Mouse (Mus musculus) left cerebral cortex, postnatal 10 days (tissue): ENCODE measurements around the gene Psme2. TPM values are rescaled to one million over a fixed set of nuclear protein-coding genes. Genes with fewer than 3 reads are reported as not detected.

Experiments
- DNase-seq, 2 experiments: peaks; one replicate each; pipeline ENCODE4 v3.0.0; 2021 to 2022; ENCODE audit warnings: low spot score in 2 of 2, mixed read lengths in 1 of 2; ENCODE audit errors: extremely low spot score in 1 of 2
- intact Hi-C: fragments of 180-260 bp; cut with DNase I; formaldehyde crosslinking; loops from one replicate; pipeline ENCODE4 v1.15.1; 2025
- total RNA-seq, 2 experiments: library from RNA; stranded (reverse); gene quantifications; 2 replicates each; pipeline ENCODE4 v1.2.3; 2021

Gene Psme2
- total RNA-seq, 2 experiments from 2014 or later: 56.3 to 67.2 TPM

DNA sequence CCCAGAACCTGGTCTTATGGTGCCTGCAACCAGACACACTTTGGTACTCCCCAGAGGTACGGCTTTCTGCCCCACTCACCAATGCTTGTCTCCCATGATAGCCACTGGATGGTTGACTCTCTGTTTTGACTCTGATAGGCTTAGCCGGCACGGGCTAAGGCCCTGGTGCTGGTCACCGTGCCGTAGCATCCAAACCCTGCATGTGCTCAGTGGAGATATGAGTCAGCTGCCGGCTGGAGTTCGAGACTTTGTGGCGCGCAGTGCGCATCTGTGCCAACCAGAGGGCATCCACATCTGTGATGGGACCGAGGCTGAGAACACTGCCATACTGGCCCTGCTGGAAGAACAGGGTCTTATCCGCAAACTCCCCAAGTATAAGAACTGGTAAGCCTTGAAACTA is 48.6 kb downstream of the Psme2 start:
- intact Hi-C loops: no loop called here
- no peak for DNase-seq

DNA sequence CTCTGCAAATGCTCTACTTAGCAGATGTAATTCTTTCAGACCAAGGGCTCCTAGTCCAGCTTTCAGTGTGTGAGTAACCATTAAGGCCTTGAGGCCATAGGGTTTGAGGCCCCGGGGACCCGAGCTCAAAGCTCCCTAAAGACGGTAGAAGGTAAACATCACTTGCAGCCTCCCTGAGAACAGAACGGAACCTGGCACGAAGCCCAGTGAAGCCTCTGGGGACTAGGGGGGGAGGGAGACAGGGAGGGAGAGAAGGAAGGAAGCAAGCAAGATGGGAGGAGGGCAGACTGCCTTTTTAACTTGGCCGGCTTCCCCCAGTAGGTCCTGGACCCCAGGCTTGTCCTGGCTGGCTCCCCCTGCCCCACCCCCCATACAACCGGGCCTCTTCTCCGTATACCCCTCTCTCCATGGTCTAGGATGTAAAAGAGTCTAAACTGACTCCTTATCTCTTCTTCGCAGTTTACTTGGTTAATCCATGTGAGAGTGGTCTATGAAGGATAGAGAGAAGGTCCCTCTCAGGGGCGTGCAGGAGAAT is 50.1 kb downstream of the Psme2 start:
- DNase-seq: peak; percentile 64 to 92
- intact Hi-C loops: no loop called here

GRCm38 (mm10) chr14:55540067-55540786 is 50.7 kb downstream of the Psme2 start, which contains the start of gene Pck2:
Gene Pck2 (plus strand): TSS chr14:55540266.
- peak; percentile 58 to 92 for DNase-seq
- intact Hi-C loops: no loop called here

Other genes with a start within 250 kb of the Psme2 start
- gene Dhrs4, start 112.4 kb downstream of the Psme2 start, total RNA-seq: 10 to 100 TPM; 11.6 to 12.9 TPM
- gene Carmil3, start 100.5 kb downstream of the Psme2 start, total RNA-seq: 100 to 1,000 TPM; 105 to 109 TPM
- gene Cpne6, start 80.7 kb downstream of the Psme2 start, total RNA-seq: 100 to 1,000 TPM; 176 to 200 TPM
- gene Nrl, start 66.1 kb downstream of the Psme2 start, total RNA-seq: under 1 TPM; 0.18 to 0.49 TPM
- gene Pck2, start 50.8 kb downstream of the Psme2 start, total RNA-seq: 10 to 100 TPM; 13.3 to 15.5 TPM
- gene Dcaf11, start 31.1 kb downstream of the Psme2 start, total RNA-seq: 10 to 100 TPM; 66.1 to 68.0 TPM
- gene A730061H03Rik, start 30.7 kb downstream of the Psme2 start, total RNA-seq: not detected
- not detected for gene Fitm1, start 15.5 kb downstream of the Psme2 start, total RNA-seq
- gene Psme1, start 13.0 kb downstream of the Psme2 start, total RNA-seq: 10 to 100 TPM; 83.0 to 84.9 TPM
- gene Emc9, start 5.8 kb downstream of the Psme2 start, total RNA-seq: 10 to 100 TPM; 42.7 to 49.1 TPM
- 10 to 100 TPM; 33.3 to 45.4 TPM for gene Rnf31, start 595 bp upstream of the Psme2 start, total RNA-seq
- 10 to 100 TPM; 10.0 to 12.5 TPM for gene Irf9, start 12.5 kb upstream of the Psme2 start, total RNA-seq
- gene Rec8, start 26.9 kb upstream of the Psme2 start, total RNA-seq: 1 to 10 TPM; 2.9 to 3.2 TPM
- gene Ipo4, start 44.8 kb upstream of the Psme2 start, total RNA-seq: 100 to 1,000 TPM; 141 to 164 TPM
- gene Gm49378, start 46.8 kb upstream of the Psme2 start, total RNA-seq: 1 to 10 TPM; 3.2 to 5.5 TPM
- gene Tm9sf1, start 52.7 kb upstream of the Psme2 start, total RNA-seq: 10 to 100 TPM; 43.1 to 45.0 TPM
- gene Tssk4, start 59.1 kb upstream of the Psme2 start, total RNA-seq: under 1 TPM; 0.75 to 0.85 TPM
- 10 to 100 TPM; 43.7 to 48.4 TPM for gene Mdp1, start 69.4 kb upstream of the Psme2 start, total RNA-seq
- gene Gmpr2, start 80.8 kb upstream of the Psme2 start, total RNA-seq: 10 to 100 TPM; 27.6 to 27.9 TPM
- 100 to 1,000 TPM; 355 to 367 TPM for gene Nedd8, start 81.0 kb upstream of the Psme2 start, total RNA-seq
- 10 to 100 TPM; 13.9 to 16.0 TPM for gene Tinf2, start 90.7 kb upstream of the Psme2 start, total RNA-seq
- gene Tgm1, start 122.8 kb upstream of the Psme2 start, total RNA-seq: under 1 TPM in 1 of 2 experiments, not detected in 1; 0.24 TPM
- gene Rabggta, start 131.2 kb upstream of the Psme2 start, total RNA-seq: 10 to 100 TPM; 46.6 to 48.2 TPM
- 10 to 100 TPM; 93.2 to 94.9 TPM for gene Dhrs1, start 154.6 kb upstream of the Psme2 start, total RNA-seq
- gene Nop9, start 154.6 kb upstream of the Psme2 start, total RNA-seq: 10 to 100 TPM; 15.8 to 18.5 TPM
- gene Cideb, start 167.3 kb upstream of the Psme2 start, total RNA-seq: under 1 TPM; 0.49 to 0.84 TPM
- under 1 TPM; 0.41 to 0.43 TPM for gene Ltb4r2, start 170.3 kb upstream of the Psme2 start, total RNA-seq
- under 1 TPM; 0.51 to 0.64 TPM for gene Ltb4r1, start 174.8 kb upstream of the Psme2 start, total RNA-seq
- gene Adcy4, start 193.0 kb upstream of the Psme2 start, total RNA-seq: 1 to 10 TPM; 3.3 to 4.0 TPM
- 1 to 10 TPM; 2.0 to 2.6 TPM for gene Ripk3, start 197.8 kb upstream of the Psme2 start, total RNA-seq
- 1 to 10 TPM; 3.9 to 4.1 TPM for gene Nfatc4, start 232.0 kb upstream of the Psme2 start, total RNA-seq